Mouse (Mus musculus): ENCODE results near the gene Tbc1d20. TPM values are rescaled to one million over a fixed set of nuclear protein-coding genes. Genes with fewer than 3 reads are reported as not detected.

The Tbc1d20 gene
- polyA plus RNA-seq, 1 experiment = 49.6 TPM

DNA sequence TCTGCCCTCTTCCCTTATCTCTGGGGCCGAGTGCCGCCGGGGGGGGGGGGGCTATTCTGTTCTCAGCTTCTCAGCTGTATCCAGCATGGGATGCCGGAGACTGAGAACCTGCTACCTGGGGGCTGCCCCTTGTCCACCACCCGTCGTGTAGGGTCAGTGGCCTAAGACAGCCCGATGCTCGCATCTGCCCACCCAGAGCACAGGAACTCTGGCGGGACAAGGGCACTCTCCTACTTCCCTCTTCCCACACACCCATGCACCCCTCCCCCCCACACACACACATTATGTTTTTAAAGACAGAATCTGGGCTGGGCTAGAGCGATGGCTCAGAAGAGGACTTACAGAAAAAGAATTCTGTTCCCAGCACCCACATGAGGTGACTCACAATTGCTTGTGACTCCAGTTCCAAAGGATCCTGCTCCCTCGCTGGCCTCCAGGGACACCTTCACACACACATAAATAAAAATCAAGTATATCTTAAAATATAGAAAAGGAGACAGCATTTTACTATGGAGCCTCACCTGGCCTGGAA lies 41.7 kb downstream of the Tbc1d20 start:
- TF ChIP-seq POLR2A (IDR thresholded peaks at IDR 0.05; ENCODE audit: low read depth, low read length) (no peak), CTCF (IDR thresholded peaks at IDR 0.05; ENCODE audit: extremely low read depth, insufficient read length, insufficient replicate concordance, low read depth, low read length) (no peak)
- Histone ChIP-seq H3K27ac (ENCODE audit: insufficient read depth, low read depth, low read length) (no peak overlapping the region), H3K36me3 (ENCODE audit: control insufficient read depth, insufficient read depth, low read length) (no peaks in the 10 kb centered on the region), H3K27me3 (ENCODE audit: control insufficient read depth, insufficient read depth, low read length) (no peaks in the 10 kb centered on the region), H3K4me1 (ENCODE audit: control insufficient read depth, insufficient read depth, insufficient read length, low read length) (peaks cover 31% of the 10 kb centered on the region), H3K4me3 (ENCODE audit: low read depth, low read length) (no peak overlapping the region)
- WGBS = 49% methylated on average over 11 of the region's 11 CpGs

DNA sequence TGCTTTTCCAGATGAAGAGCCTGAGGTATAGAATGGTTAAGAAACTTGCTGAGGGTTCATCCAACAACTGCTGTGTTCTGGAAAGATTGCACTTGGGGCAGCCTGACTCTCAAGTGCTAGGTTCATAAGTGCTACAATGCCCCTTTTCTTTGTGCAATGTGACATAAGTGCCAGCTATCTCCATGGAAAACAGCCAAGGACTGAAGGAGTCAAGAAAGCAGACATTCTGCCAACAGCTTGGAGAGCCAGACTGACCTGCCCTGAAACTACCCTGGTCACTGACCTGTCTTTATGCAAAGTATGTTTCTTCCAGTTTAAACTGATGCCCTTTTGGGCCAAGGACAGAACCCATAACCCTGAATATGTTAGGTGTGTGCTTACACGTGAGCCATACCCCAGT lies 43.2 kb downstream of the Tbc1d20 start:
- no peak overlapping the region for H3K4me3 ChIP-seq (ENCODE audit: low read depth, low read length)
- 48% methylated on average over 1 of the region's 1 CpGs for WGBS
- no peak for TF ChIP-seq POLR2A (IDR thresholded peaks at IDR 0.05; ENCODE audit: low read depth, low read length)
- no peak for TF ChIP-seq CTCF (IDR thresholded peaks at IDR 0.05; ENCODE audit: extremely low read depth, insufficient read length, insufficient replicate concordance, low read depth, low read length)

DNA sequence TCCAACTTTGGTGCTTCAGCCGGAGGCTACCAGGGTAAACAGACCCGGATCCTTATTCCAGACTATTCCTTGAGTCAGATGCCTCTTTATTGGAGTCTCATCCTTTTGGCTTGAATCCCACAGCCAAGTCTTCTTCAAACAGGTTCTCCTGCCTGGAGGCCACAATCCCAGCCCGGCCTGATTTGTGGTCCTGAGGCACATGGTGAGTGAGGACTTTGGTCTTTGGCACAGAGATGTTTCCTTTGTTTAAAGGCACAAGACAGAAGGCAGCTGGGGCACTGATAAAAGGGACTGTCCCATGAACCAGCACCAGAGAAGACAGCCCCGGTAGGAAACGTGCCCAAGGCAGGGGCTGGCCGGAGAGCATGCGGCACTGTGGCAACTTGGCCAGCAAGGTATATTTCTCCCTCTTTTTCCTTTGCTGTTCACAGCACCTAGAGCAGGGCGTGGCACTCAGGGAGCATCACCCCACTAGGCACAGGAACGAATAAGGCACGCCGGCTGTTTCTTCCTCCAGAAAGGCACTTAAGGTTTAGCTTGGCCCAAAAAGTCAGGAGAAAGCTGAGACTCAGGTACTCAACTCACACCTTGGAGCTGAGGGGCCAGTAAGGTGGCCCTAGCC lies 44.1 kb downstream of the Tbc1d20 start:
- TF ChIP-seq CTCF (IDR thresholded peaks at IDR 0.05; ENCODE audit: extremely low read depth, insufficient read length, insufficient replicate concordance, low read depth, low read length) = no peak
- TF ChIP-seq POLR2A (IDR thresholded peaks at IDR 0.05; ENCODE audit: low read depth, low read length) = no peak
- Histone ChIP-seq H3K4me1 (ENCODE audit: control insufficient read depth, insufficient read depth, insufficient read length, low read length) (peaks cover 25% of the 10 kb centered on the region), H3K36me3 (ENCODE audit: control insufficient read depth, insufficient read depth, low read length) (no peaks in the 10 kb centered on the region), H3K4me3 (ENCODE audit: low read depth, low read length) (peak overlapping the region; percentile 52), H3K27me3 (ENCODE audit: control insufficient read depth, insufficient read depth, low read length) (no peaks in the 10 kb centered on the region), H3K27ac (ENCODE audit: insufficient read depth, low read depth, low read length) (peak overlapping the region; percentile 65)
- 31% methylated on average over 11 of the region's 11 CpGs for WGBS

More for the DNA sequence above, 43.2 kb downstream of the Tbc1d20 start:
- Histone ChIP-seq H3K36me3 (ENCODE audit: control insufficient read depth, insufficient read depth, low read length) (no peaks in the 10 kb centered on the region), H3K27ac (ENCODE audit: insufficient read depth, low read depth, low read length) (peak overlapping the region; percentile 65; the same call in 1 of the 2 replicates), H3K27me3 (ENCODE audit: control insufficient read depth, insufficient read depth, low read length) (no peaks in the 10 kb centered on the region), H3K4me1 (ENCODE audit: control insufficient read depth, insufficient read depth, insufficient read length, low read length) (peaks cover 26% of the 10 kb centered on the region)

DNA sequence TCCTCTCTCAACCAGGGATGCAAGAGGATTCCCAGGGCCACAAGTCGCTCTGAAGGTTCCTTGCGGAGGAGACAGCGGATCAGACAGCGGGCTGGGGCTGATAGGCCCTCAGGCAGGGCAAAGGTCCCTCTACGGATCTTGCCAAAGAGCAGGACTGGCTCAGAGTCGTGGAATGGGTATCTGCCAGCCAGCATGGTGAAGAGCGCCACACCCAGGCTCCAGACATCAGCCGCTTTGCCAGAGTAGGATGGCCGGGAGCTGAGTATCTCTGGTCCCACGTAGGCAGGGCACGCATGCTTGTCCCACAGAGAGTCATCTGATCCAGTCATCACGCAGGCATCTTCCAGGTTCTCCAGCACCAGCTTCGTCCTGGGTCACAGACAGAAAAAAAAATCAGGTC lies 44.7 kb downstream of the Tbc1d20 start:
- peak overlapping the region; percentile 52 for H3K4me3 ChIP-seq (ENCODE audit: low read depth, low read length)
- H3K36me3 ChIP-seq (ENCODE audit: control insufficient read depth, insufficient read depth, low read length) = no peaks in the 10 kb centered on the region
- H3K27me3 ChIP-seq (ENCODE audit: control insufficient read depth, insufficient read depth, low read length) = no peaks in the 10 kb centered on the region
- peak; percentile 50; the same call in 1 of the 2 replicates for TF ChIP-seq POLR2A (IDR thresholded peaks at IDR 0.05; ENCODE audit: low read depth, low read length)
- TF ChIP-seq CTCF (IDR thresholded peaks at IDR 0.05; ENCODE audit: extremely low read depth, insufficient read length, insufficient replicate concordance, low read depth, low read length) = no peak
- WGBS = 37% methylated on average over 13 of the region's 13 CpGs
- peak overlapping the region; percentile 65 for H3K27ac ChIP-seq (ENCODE audit: insufficient read depth, low read depth, low read length)
- H3K4me1 ChIP-seq (ENCODE audit: control insufficient read depth, insufficient read depth, insufficient read length, low read length) = peaks cover 22% of the 10 kb centered on the region

DNA sequence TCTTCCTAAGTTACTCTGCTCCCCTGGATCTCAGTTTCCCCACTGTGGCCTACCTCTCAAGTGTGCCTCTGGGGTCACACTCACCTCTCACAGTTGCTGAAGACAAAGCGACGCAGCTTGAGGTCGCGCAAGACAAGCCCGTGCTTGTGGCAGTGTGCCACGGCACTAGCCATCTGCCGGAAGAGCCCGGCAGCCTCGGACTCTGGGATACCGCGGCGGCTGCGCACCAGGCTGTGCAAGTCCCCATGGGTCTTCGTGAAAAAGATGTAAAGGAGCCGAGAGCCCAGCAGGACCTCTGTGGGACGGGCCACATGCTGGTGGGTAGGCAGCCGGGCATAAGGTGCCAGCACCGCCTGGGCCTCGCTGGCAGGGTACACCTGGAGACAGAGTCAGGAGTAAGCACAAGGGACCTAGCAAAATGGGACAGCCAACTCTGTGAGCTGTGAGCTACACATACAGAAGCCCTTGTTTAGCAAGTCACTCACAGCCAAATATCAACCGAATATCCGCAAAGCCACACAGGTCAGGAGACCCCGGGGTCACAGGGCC lies 46.1 kb downstream of the Tbc1d20 start:
- no peaks in the 10 kb centered on the region for H3K36me3 ChIP-seq (ENCODE audit: control insufficient read depth, insufficient read depth, low read length)
- 94% methylated on average over 22 of the region's 22 CpGs for WGBS
- TF ChIP-seq CTCF (IDR thresholded peaks at IDR 0.05; ENCODE audit: extremely low read depth, insufficient read length, insufficient replicate concordance, low read depth, low read length) (no peak), POLR2A (IDR thresholded peaks at IDR 0.05; ENCODE audit: low read depth, low read length) (no peak)

DNA sequence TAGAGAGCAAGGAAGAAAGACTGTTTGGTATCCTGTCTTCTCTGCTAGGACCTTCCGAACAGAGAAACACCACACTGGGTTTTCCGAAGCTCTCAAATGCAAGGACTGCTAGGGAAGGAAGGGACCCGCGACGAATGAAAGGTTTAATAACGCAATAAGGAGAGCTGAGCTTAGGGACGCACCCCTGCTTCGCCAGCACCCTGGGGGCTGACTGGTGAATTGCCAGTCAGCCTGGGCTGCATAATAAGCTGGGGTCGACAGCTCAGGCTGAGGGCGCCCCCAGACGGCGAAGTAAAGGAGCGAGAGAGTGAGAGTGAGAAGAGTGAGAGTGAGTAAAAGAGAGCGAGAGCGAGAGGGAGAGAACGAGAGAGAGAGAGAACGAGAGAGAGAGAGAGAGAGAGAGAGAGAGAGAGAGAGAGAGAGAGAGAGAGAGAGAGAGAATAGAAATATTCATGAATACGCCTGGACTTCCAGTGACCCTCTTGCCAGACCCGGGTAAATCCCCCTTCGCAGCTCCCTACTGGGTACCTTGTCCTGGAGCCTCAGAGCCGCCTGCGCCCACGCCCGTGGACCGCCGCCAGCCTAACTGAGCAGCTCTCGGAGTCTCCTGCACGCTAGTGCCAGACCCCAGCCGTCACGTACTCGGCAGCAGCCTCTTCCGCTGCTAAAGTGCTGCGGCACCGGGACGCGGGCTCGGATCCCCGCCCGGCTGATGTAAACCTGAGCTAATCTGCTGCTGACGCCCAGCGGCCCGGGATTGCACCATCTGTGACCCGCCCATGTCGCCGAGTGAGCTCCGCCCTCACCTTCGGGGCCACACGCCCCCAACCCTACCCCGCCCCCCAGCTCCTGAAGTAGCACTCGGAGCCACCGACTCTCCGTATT lies 49.9 kb downstream of the Tbc1d20 start, which contains the start of gene Trib3:
TSS of gene Trib3 (minus strand) at position 704 of the 885 bp plus-strand sequence.
- H3K36me3 ChIP-seq (ENCODE audit: control insufficient read depth, insufficient read depth, low read length) = no peaks in the 10 kb centered on the region
- 1% methylated on average over 51 of the region's 52 CpGs for WGBS
- H3K4me3 ChIP-seq (ENCODE audit: low read depth, low read length) = peak within 1 kb of the TSS; percentile 78
- TF ChIP-seq CTCF (IDR thresholded peaks at IDR 0.05; ENCODE audit: extremely low read depth, insufficient read length, insufficient replicate concordance, low read depth, low read length) (peak; percentile 65; the same call in 1 of the 2 replicates), POLR2A (IDR thresholded peaks at IDR 0.05; ENCODE audit: low read depth, low read length) (peak; percentile 36; the same call in 1 of the 2 replicates)
- H3K27me3 ChIP-seq (ENCODE audit: control insufficient read depth, insufficient read depth, low read length) = no peaks in the 10 kb centered on the region
- peak within 1 kb of the TSS; percentile 41; the same call in 1 of the 2 replicates for H3K27ac ChIP-seq (ENCODE audit: insufficient read depth, low read depth, low read length)
- H3K4me1 ChIP-seq (ENCODE audit: control insufficient read depth, insufficient read depth, insufficient read length, low read length) = peaks cover 4% of the 10 kb centered on the region; the same call in 1 of the 2 replicates

More for the DNA sequence above, 46.1 kb downstream of the Tbc1d20 start:
- H3K27ac ChIP-seq (ENCODE audit: insufficient read depth, low read depth, low read length) = no peak overlapping the region
- peaks cover 22% of the 10 kb centered on the region for H3K4me1 ChIP-seq (ENCODE audit: control insufficient read depth, insufficient read depth, insufficient read length, low read length)
- no peaks in the 10 kb centered on the region for H3K27me3 ChIP-seq (ENCODE audit: control insufficient read depth, insufficient read depth, low read length)
- no peak overlapping the region for H3K4me3 ChIP-seq (ENCODE audit: low read depth, low read length)
